24 mouse cellular contexts compared by ENCODE assay signal in genomic region chr8:115066550-115067058, GRCm38 (mm10).
DNase-seq lines count a peak whose midpoint lies in the region; ATAC-seq and TF ChIP-seq lines count a peak whose summit lies in the region.
"Had no signal": no experiment of that assay in that cellular context is flagged by ENCODE, and none has a peak within 500 bp of the region (broad histone marks: within the 10 kb centered on the region; RNA-seq: fewer than 3 reads in every experiment).

No protein-coding gene starts in this region.

- intact Hi-C loops in heart, postnatal 36 days (cut with DNase I): no loop called here

- peak; percentile 78 for ATAC-seq in liver, embryonic 12.5 days
- no peak for ATAC-seq in liver, postnatal 0 days
- peak; percentile 68; the same call in 1 of the 2 replicates for ATAC-seq in liver, embryonic 14.5 days (ENCODE audit: insufficient read depth)
- ATAC-seq: CD4-positive, CD25-positive, alpha-beta regulatory T cell, adult 4 months; forebrain, embryonic 13.5 days; forebrain, embryonic 15.5 days; forebrain, postnatal 0 days; Patski had no signal

- TF ChIP-seq CTCF in liver, postnatal 0 days (IDR thresholded peaks at IDR 0.05; ENCODE audit: low read depth): no peak
- TF ChIP-seq CTCF in liver, embryonic 14.5 days (IDR thresholded peaks at IDR 0.05; ENCODE audit: low read depth): no peak

- DNase-seq in heart, adult 11 months: peak; percentile 27
- no peak for DNase-seq in heart, postnatal 36 days
- DNase-seq in liver, postnatal 0 days: no peak
- peak in 1 of 3 experiments; percentile 7 for DNase-seq in liver, embryonic 14.5 days (ENCODE audit: low read depth in 3 of 3, low spot score in 3 of 3)
- no peak for DNase-seq in spleen, adult 18-20 months
- DNase-seq: adrenal gland, adult 2 months; adrenal gland, postnatal 10 days; adrenal gland, postnatal 25 days; B cell, adult 2 months; cerebellum, adult 11-12 months; cerebellum, adult 2 months; cerebellum, adult 9-10 months; cerebellum, postnatal 10 days; cerebellum, postnatal 25 days; forebrain, postnatal 0 days had no signal

- no peak overlapping the region for H3K4me3 ChIP-seq in liver, embryonic 12.5 days
- H3K4me3 ChIP-seq in liver, postnatal 0 days (ENCODE audit: low read depth, low read length): no peak overlapping the region
- no peak overlapping the region for H3K4me3 ChIP-seq in liver, embryonic 14.5 days (ENCODE audit: insufficient read depth in 1 of 2, low read depth in 2 of 2, low read length in 2 of 2)
- H3K4me3 ChIP-seq: embryonic facial prominence, embryonic 10.5 days; embryonic facial prominence, embryonic 12.5 days; forebrain, embryonic 13.5 days; forebrain, embryonic 15.5 days had no signal

- WGBS in liver, embryonic 12.5 days (ENCODE audit: insufficient replicate concordance): 68% methylated on average over 8 of the region's 8 CpGs
- WGBS in liver, postnatal 0 days (ENCODE audit: insufficient replicate concordance): 78% methylated on average over 8 of the region's 8 CpGs
- WGBS in liver, embryonic 14.5 days (ENCODE audit: insufficient replicate concordance): 68% methylated on average over 8 of the region's 8 CpGs

- no peak overlapping the region for H3K27ac ChIP-seq in liver, embryonic 12.5 days
- no peak overlapping the region for H3K27ac ChIP-seq in liver, postnatal 0 days (ENCODE audit: low read depth)
- no peak overlapping the region for H3K27ac ChIP-seq in liver, embryonic 14.5 days
- H3K27ac ChIP-seq: embryonic facial prominence, embryonic 10.5 days; embryonic facial prominence, embryonic 12.5 days; forebrain, embryonic 13.5 days; forebrain, embryonic 15.5 days had no signal

- no peaks in the 10 kb centered on the region for H3K9me3 ChIP-seq in liver, embryonic 12.5 days (replicated peaks)
- H3K9me3 ChIP-seq in liver, postnatal 0 days (ENCODE audit: low read length): no peaks in the 10 kb centered on the region
- H3K9me3 ChIP-seq in liver, embryonic 14.5 days (ENCODE audit: control insufficient read depth, low read length): no peaks in the 10 kb centered on the region
- H3K9me3 ChIP-seq: embryonic facial prominence, embryonic 10.5 days; embryonic facial prominence, embryonic 12.5 days; forebrain, embryonic 13.5 days; forebrain, embryonic 15.5 days had no signal

- H3K36me3 ChIP-seq in liver, embryonic 12.5 days: no peaks in the 10 kb centered on the region
- H3K36me3 ChIP-seq in liver, postnatal 0 days (replicated peaks; ENCODE audit: insufficient read depth, low read length): no peaks in the 10 kb centered on the region
- no peaks in the 10 kb centered on the region for H3K36me3 ChIP-seq in liver, embryonic 14.5 days (replicated peaks; ENCODE audit: control insufficient read depth, insufficient read depth, low read depth)
- H3K36me3 ChIP-seq: embryonic facial prominence, embryonic 10.5 days; embryonic facial prominence, embryonic 12.5 days; forebrain, embryonic 15.5 days; G1E had no signal

- no peak overlapping the region for H3K9ac ChIP-seq in liver, embryonic 12.5 days
- H3K9ac ChIP-seq in liver, postnatal 0 days (replicated peaks): no peak overlapping the region
- H3K9ac ChIP-seq in liver, embryonic 14.5 days (replicated peaks): no peak overlapping the region
- H3K9ac ChIP-seq: embryonic facial prominence, embryonic 12.5 days; forebrain, embryonic 13.5 days; forebrain, embryonic 15.5 days; forebrain, postnatal 0 days had no signal

- H3K27me3 ChIP-seq in liver, embryonic 12.5 days (replicated peaks): no peaks in the 10 kb centered on the region
- no peaks in the 10 kb centered on the region for H3K27me3 ChIP-seq in liver, postnatal 0 days (ENCODE audit: insufficient read depth, low read length)
- H3K27me3 ChIP-seq in liver, embryonic 14.5 days (ENCODE audit: control insufficient read depth, insufficient read depth, low read length): no peaks in the 10 kb centered on the region
- H3K27me3 ChIP-seq: CH12.LX; embryonic facial prominence, embryonic 12.5 days; forebrain, embryonic 13.5 days; forebrain, embryonic 15.5 days; Patski had no signal

- H3K4me1 ChIP-seq in liver, embryonic 12.5 days: peaks cover 31% of the 10 kb centered on the region
- peaks cover 3% of the 10 kb centered on the region; the same call in 1 of the 2 replicates for H3K4me1 ChIP-seq in liver, postnatal 0 days (ENCODE audit: insufficient read depth)
- peaks cover 2 to 13% of the 10 kb centered on the region in 2 experiments; a peak in 2 of 4 replicates for H3K4me1 ChIP-seq in liver, embryonic 14.5 days (replicated peaks; ENCODE audit: control insufficient read depth in 2 of 2, insufficient read depth in 2 of 2, low read length in 1 of 2)
- H3K4me1 ChIP-seq: embryonic facial prominence, embryonic 12.5 days; forebrain, embryonic 13.5 days; forebrain, embryonic 15.5 days had no signal

- no peak for TF ChIP-seq EP300 in liver, postnatal 0 days (IDR thresholded peaks at IDR 0.05; ENCODE audit: low read depth)
- no peak for TF ChIP-seq EP300 in liver, embryonic 14.5 days (IDR thresholded peaks at IDR 0.05; ENCODE audit: low read depth)

- peak overlapping the region; percentile 7; the same call in 1 of the 2 replicates for H3K4me2 ChIP-seq in liver, embryonic 12.5 days
- no peak overlapping the region for H3K4me2 ChIP-seq in liver, postnatal 0 days (ENCODE audit: low read depth, low read length)
- no peak overlapping the region for H3K4me2 ChIP-seq in liver, embryonic 14.5 days (ENCODE audit: low read depth)
- H3K4me2 ChIP-seq: embryonic facial prominence, embryonic 12.5 days; forebrain, embryonic 13.5 days; forebrain, embryonic 15.5 days had no signal
